Mouse (Mus musculus) liver, embryonic 16.5 days (tissue): ENCODE results near the gene Kpna7. TPM values are rescaled to one million over a fixed set of nuclear protein-coding genes. Genes with fewer than 3 reads are reported as not detected.
"Not testable (repeated sequence)": the region's sequence is repeated elsewhere in the genome, so short reads cannot be mapped to it uniquely, and the experiment has no call there.

Source experiments
- ATAC-seq: fragments of 200-750 bp; cut with Nextera tagmentation; 2 replicates; pipeline ENCODE4 v1.8.0; 2017; ENCODE audit warnings: low read depth, mild to moderate bottlenecking, moderate number of reproducible peaks, moderate library complexity
- H3K27ac ChIP-seq: fragments of 300-500 bp; sonication (generic); 2 replicates; pipeline ENCODE4 v1.5.1; 2014; ENCODE audit warnings: mild to moderate bottlenecking, low read length
- H3K27me3 ChIP-seq: fragments of 300-500 bp; sonication (generic); 2 replicates; pipeline ENCODE4 v1.6.1; 2014; ENCODE audit warnings: low read depth, low read length, mixed read lengths; ENCODE audit not compliant: control insufficient read depth, insufficient read depth
- H3K36me3 ChIP-seq: fragments of 300-500 bp; sonication (generic); 2 replicates; pipeline ENCODE4 v1.6.1; 2014; ENCODE audit warnings: mild to moderate bottlenecking; ENCODE audit not compliant: control insufficient read depth, insufficient read depth
- H3K4me1 ChIP-seq: fragments of 300-500 bp; sonication (generic); 2 replicates; pipeline ENCODE4 v1.6.1; 2014; ENCODE audit warnings: low read depth, low read length, mixed read lengths; ENCODE audit not compliant: control insufficient read depth
- H3K4me2 ChIP-seq: fragments of 300-500 bp; sonication (generic); 2 replicates; pipeline ENCODE4 v1.6.1; 2014; ENCODE audit warnings: low read depth, low read length, mixed read lengths
- H3K4me3 ChIP-seq: fragments of 300-500 bp; sonication (generic); 2 replicates; pipeline ENCODE4 v1.5.1; 2014; ENCODE audit warnings: low read depth, mild to moderate bottlenecking, low read length
- H3K9ac ChIP-seq: fragments of 300-500 bp; sonication (generic); 2 replicates; pipeline ENCODE4 v1.6.1; 2014; ENCODE audit warnings: low read depth, low read length
- H3K9me3 ChIP-seq: fragments of 300-500 bp; sonication (generic); replicated peaks from 2 replicates; pipeline ENCODE4 v1.6.1; 2016; ENCODE audit warnings: low read length; ENCODE audit not compliant: control insufficient read depth
- WGBS: fragments of 180-500 bp; shearing (Covaris S2); extraction: QIAGEN DNeasy Blood & Tissue Kit; methylation state at CpG from one replicate; pipeline ENCODE4 v1.1.7; 2014; ENCODE audit not compliant: insufficient replicate concordance; 5-methylcytosine and 5-hydroxymethylcytosine counted together
- polyA plus RNA-seq: library from polyadenylated mRNA; unstranded; fragments of >200 nt; fragmentation: Nextera tagmentation; extraction: Ambion mirVana; gene quantifications from 2 replicates; pipeline ENCODE4 v1.2.1, GENCODE M21; 2015

Kpna7 gene
- polyA plus RNA-seq, 1 experiment from 2014 or later: 0.17 TPM

DNA sequence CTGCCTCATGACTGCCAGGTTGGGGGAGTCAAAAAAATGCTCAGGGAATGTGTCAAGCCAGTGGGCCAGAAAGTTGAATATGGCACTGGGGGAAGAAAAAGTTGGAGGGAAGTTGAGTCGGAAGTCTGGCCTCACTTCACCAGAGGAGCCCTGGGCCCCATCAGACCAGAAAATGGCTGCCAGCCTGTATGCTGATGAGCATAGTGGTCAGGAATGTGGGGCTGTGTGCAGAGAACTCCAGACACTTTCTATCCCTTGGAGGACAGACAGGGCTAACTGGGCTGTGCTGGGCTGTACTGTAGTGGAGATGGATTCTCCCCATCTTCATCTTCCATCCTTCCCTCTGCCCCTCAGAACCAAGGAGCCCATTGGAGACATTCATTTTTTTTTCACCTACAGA lies 53.4 kb downstream of the Kpna7 start:
- H3K4me3 ChIP-seq, H3K27me3 ChIP-seq, H3K36me3 ChIP-seq, H3K9me3 ChIP-seq, H3K27ac ChIP-seq, H3K4me1 ChIP-seq, H3K4me2 ChIP-seq, H3K9ac ChIP-seq, ATAC-seq: not testable (repeated sequence)
- whole genome bisulfite sequencing: 67% methylated on average over 1 of the region's 1 CpGs

DNA sequence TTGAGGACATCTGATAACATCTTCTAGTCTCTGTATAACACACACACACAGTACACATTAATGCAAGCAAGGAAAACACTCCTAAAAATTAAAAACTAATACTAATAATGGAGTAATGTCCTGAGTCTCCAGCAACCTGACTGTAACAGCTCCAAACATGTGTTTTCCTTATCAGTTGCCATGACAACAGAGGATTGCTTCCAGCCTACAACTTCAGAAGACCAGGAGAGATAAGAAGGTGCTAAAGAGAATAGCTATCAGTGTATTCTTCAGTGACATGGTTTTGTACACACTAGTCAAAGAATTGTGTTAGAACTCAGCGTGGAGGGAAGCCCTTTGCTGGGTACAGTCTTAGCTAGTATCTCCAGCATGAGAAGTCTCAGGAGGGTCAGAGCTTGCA lies 63.1 kb downstream of the Kpna7 start:
- H3K4me1 ChIP-seq, H3K27ac ChIP-seq, H3K9me3 ChIP-seq, H3K4me2 ChIP-seq, H3K27me3 ChIP-seq, H3K9ac ChIP-seq, ATAC-seq, H3K4me3 ChIP-seq, H3K36me3 ChIP-seq: not testable (repeated sequence)
- WGBS: 26% methylated on average over 1 of the region's 1 CpGs

DNA sequence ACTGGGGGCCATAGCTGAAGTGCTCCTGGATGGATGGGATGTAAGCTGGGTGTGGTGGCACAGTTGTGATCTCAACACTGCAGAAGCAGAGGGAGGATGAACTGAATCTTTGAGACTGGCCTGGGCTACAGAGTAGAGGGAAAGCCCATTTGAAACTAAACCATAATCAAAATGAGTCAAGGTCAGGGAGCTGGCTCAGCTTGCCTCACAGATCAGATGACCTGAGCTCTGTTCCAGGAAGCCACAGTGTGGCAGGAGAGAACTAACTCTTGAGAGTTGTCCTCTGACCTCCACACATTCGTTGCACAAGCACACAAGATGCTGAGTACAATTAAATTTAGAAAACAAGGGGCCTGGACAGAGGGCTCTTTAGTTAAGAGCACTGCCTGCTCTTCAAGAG lies 63.6 kb downstream of the Kpna7 start:
- WGBS: 23% methylated on average over 1 of the region's 1 CpGs
- not testable (repeated sequence) for ATAC-seq, H3K9ac ChIP-seq, H3K27ac ChIP-seq, H3K4me3 ChIP-seq, H3K9me3 ChIP-seq, H3K27me3 ChIP-seq, H3K4me1 ChIP-seq, H3K36me3 ChIP-seq, H3K4me2 ChIP-seq

DNA sequence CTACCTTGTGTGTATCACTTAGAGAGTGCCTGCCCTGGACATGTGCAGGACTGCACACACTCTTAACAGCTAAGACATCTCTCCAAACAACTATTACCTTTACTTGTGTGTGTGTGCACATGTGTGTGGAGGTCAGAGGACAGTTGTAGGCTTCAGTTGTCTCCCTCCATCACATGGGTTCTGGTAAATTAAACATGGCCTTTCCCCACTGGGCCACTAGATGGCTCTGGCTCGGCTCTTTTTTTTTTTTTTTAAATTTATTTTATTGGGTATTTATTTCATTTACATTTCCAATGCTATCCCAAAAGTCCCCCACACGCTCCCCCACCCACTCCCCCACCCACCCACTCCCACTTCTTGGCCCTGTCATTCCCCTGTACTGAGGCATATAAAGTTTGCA lies 67.1 kb downstream of the Kpna7 start:
- H3K9me3 ChIP-seq, H3K4me1 ChIP-seq, H3K9ac ChIP-seq, H3K27ac ChIP-seq, H3K4me3 ChIP-seq, H3K27me3 ChIP-seq, ATAC-seq, H3K36me3 ChIP-seq, H3K4me2 ChIP-seq: not testable (repeated sequence)
- 18% methylated on average over 1 of the region's 2 CpGs for WGBS

DNA sequence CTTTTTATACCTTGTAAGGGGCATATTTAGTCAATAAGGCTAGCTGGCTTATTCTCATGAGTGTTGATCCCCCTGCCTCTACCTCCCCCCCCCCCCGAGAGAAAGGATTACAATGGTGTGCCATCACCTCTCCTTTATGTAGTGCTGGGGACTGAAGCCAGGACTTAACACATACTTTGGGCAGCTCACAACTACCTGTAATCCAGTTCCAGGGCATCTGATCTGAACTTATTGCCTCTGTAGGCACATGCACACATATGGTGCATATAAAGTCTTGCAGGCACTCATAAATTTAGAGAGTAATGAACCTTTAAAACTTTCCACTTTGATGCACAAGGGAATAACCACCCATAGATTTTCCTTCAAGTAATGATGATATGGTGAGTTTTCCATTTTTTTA lies 69.6 kb downstream of the Kpna7 start:
- 65% methylated on average over 1 of the region's 1 CpGs for WGBS
- no peaks in the 10 kb centered on the region for H3K36me3 ChIP-seq
- no peaks in the 10 kb centered on the region for H3K9me3 ChIP-seq
- H3K27me3 ChIP-seq: no peaks in the 10 kb centered on the region
- H3K4me3 ChIP-seq: no peak overlapping the region
- H3K9ac ChIP-seq: no peak overlapping the region
- ATAC-seq: no peak
- no peak overlapping the region for H3K4me2 ChIP-seq
- no peaks in the 10 kb centered on the region for H3K4me1 ChIP-seq
- no peak overlapping the region for H3K27ac ChIP-seq

DNA sequence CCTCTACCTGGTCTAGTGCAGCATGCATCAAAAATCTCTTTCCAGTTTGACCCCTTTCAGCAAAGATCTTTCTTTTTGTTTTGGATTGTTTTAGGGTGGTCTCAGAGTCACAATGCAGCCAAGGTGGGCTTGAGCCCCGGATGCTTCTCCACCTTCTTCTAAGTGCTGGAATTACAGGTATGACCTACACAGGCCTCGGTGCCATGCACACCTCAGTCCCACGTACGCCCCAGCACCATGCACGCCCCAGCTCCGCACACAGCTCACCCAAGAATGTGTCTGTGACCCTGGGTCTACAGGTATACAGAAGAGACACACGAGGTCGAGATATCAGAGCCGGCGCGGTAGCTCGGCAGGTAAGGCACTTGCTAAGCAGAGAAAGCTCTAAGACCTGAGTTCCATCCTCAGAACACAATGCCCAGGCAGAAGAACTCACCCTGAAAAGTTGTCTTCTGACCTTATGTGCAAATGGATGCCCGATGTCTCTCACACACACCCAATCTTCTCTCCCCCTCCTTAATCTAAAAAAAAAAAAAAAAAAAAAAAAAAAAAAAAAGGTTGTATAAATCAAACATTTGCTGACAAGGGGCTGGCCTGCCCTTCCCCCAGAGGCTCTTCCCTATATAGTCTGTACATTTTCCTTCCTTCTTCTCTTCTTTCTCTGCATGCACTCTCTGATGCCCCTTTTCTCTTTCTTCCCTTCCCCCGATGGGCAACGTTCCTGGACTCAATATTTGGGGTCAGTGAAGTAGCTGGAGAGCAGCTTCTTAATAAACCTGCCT lies 74.8 kb downstream of the Kpna7 start:
- ATAC-seq: no peak
- Histone ChIP-seq H3K4me3 (no peak overlapping the region), H3K4me1 (no peaks in the 10 kb centered on the region; the same call in none of the 2 replicates), H3K27me3 (no peaks in the 10 kb centered on the region), H3K9ac (no peak overlapping the region), H3K9me3 (no peaks in the 10 kb centered on the region), H3K4me2 (no peak overlapping the region), H3K36me3 (no peaks in the 10 kb centered on the region), H3K27ac (no peak overlapping the region)
- 73% methylated on average over 15 of the region's 15 CpGs for WGBS

DNA sequence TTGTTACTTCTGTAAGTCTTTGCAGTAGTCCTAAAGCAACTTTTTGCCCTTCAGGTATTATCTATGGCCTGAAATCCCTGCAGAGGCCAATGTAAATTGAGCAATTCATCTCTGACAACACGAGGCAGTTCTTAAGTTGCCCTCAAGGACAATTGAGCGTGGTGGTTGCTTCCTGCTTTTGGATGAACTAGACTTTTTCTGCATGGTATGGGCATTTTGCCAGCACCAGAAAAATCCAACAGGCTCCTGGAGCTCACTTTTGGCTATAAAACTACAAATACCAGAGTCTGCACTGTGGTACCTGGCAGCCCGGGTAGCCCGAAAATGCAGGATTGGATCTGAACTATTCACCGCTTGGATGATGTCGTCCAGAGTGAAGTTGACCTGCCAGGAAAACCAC lies 78.2 kb downstream of the Kpna7 start:
- no peak for ATAC-seq
- no peak overlapping the region for H3K27ac ChIP-seq
- H3K9ac ChIP-seq: no peak overlapping the region
- 61% methylated on average over 6 of the region's 6 CpGs for WGBS
- H3K27me3 ChIP-seq: no peaks in the 10 kb centered on the region
- H3K4me3 ChIP-seq: no peak overlapping the region
- no peaks in the 10 kb centered on the region; the same call in none of the 2 replicates for H3K4me1 ChIP-seq
- H3K9me3 ChIP-seq: no peaks in the 10 kb centered on the region
- H3K36me3 ChIP-seq: no peaks in the 10 kb centered on the region
- H3K4me2 ChIP-seq: no peak overlapping the region

DNA sequence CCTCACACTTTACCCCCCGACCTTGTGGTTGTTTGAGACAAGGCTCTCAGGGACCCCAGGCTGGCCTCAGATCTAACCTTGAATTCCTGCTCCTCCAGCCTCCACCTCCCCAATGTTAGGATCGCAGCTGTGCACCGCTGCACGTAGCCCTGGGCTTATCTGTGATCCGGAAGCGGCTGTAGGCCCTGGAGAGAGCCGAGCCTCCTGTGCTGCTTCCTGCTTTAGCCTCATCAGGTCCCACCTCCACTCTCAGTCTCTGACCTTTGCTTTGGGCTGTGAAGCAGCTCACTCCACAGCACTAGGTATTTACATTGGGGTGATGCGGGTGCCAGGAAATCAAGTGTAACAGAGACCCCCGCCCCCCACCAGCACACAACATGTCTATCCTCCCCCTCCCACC lies 79.3 kb downstream of the Kpna7 start:
- Histone ChIP-seq H3K36me3 (no peaks in the 10 kb centered on the region), H3K9me3 (no peaks in the 10 kb centered on the region), H3K27ac (no peak overlapping the region), H3K27me3 (no peaks in the 10 kb centered on the region), H3K4me1 (no peaks in the 10 kb centered on the region; the same call in none of the 2 replicates), H3K9ac (no peak overlapping the region), H3K4me3 (no peak overlapping the region), H3K4me2 (no peak overlapping the region)
- peak; percentile 65 for ATAC-seq
- 49% methylated on average over 9 of the region's 9 CpGs for WGBS

DNA sequence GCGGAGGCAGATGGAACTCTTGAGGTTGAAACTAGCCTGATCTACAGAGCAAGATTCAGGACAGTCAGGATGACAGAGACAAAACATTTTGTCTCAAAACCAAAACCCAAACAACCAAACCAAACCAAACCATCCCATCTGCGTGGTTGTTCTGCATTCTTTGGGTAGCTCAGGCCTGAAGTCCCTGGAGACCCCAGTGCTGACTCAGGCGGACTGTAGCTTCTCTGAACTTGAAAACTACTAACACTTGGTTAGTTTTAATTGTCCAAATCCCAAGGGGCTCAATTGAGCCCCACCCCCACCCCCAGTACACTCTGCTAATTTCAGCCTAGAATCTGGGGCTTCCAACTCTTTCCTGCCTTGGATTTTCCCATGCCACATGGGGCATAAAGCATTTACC lies 80.5 kb downstream of the Kpna7 start:
- Histone ChIP-seq H3K4me1 (no peaks in the 10 kb centered on the region; the same call in none of the 2 replicates), H3K9me3 (no peaks in the 10 kb centered on the region), H3K27me3 (no peaks in the 10 kb centered on the region), H3K36me3 (no peaks in the 10 kb centered on the region), H3K4me3 (no peak overlapping the region), H3K9ac (no peak overlapping the region), H3K4me2 (no peak overlapping the region), H3K27ac (no peak overlapping the region)
- WGBS: 56% methylated on average over 3 of the region's 3 CpGs
- no peak for ATAC-seq
